Mouse (Mus musculus): ENCODE results near the gene Dpyd.

DNA sequence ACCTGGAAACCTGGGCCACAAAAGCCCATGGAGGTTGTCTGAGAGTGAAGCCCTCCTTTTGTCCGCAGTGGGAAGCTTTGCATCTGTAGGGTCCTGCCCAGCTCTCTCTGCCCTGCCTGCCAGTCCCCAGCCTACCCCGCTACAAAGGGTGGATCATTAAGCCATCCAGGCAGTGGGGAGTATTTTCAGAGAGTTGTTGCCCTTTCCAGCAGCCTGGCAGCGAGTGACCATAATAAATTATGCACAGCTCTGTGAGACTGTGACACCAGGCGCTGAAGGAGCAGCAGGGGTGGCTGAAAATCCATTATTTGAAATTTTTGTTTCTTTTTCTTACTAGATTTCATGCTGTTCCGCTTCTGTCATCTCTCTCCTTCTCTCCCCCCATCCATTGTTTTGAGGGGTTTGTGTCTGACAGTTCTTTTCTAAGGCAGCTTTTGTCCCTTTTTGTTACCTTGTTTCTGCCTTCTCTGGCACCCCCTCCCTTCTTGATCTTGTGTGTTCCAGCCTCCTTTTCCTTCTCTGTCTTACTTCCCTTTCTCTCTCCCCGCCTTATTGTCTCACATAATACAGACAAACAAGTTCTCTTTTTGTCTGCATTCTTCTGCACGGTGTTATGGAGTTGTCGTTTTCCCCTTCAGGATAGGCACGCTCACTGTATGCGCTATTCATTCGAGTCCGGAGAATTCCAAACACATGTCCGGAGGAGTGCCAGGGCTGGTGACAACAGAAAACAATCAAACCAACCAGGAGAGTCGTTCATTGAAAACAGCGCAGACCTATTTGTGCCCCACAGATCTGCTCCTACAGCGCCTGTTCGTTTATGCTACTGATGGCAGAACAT lies 592.9 kb downstream of the Dpyd start:
- TF ChIP-seq CTCF (IDR thresholded peaks at IDR 0.05; ENCODE audit: low read depth, low read length) (no peak), POLR2A (IDR thresholded peaks at IDR 0.05; ENCODE audit: insufficient read depth, low read length) (no peak), EP300 (IDR thresholded peaks at IDR 0.05; ENCODE audit: insufficient read depth, low read depth, low read length) (no peak)
